Mouse (Mus musculus): ENCODE data around the gene Cux2. TPM values are rescaled to one million over a fixed set of nuclear protein-coding genes. Genes with fewer than 3 reads are reported as not detected.

Cux2 gene
- total and polyA plus RNA-seq, 3 experiments: 1.4 to 3.5 TPM; not detected in 1

GRCm38 (mm10) chr5:121820657-121821056 is 229.2 kb downstream of the Cux2 start:
- no peak for DNase-seq (ENCODE audit: low read depth, low spot score)
- H3K79me2 ChIP-seq (ENCODE audit: control insufficient read depth, insufficient read depth, low read length, poor library complexity): no peaks in the 10 kb centered on the region
- H3K4me1 ChIP-seq (ENCODE audit: control insufficient read depth in 1 of 2, insufficient read depth in 2 of 2, low read length in 2 of 2): no peaks in the 10 kb centered on the region
- H3K9me3 ChIP-seq (replicated peaks; ENCODE audit: insufficient read depth, low read length): no peaks in the 10 kb centered on the region
- H3K36me3 ChIP-seq (ENCODE audit: control insufficient read depth in 1 of 2, insufficient read depth in 2 of 2, low read length in 2 of 2): peaks cover 0 to 11% of the 10 kb centered on the region in 2 experiments
- H3K4me3 ChIP-seq (ENCODE audit: control insufficient read depth in 1 of 2, insufficient read depth in 1 of 2, low read depth in 2 of 2, low read length in 2 of 2): no peak overlapping the region
- H3K9ac ChIP-seq (ENCODE audit: control insufficient read depth, low read depth, low read length, poor library complexity, severe bottlenecking): no peak overlapping the region
- H3K27ac ChIP-seq (ENCODE audit: control insufficient read depth, low read depth, low read length): no peak overlapping the region
- no peak for TF ChIP-seq NELFE (IDR thresholded peaks at IDR 0.05; ENCODE audit: low read depth, low read length)
- TF ChIP-seq GATA1 (IDR thresholded peaks at IDR 0.05; ENCODE audit: low read depth, low read length): no peak
- TF ChIP-seq POLR2AphosphoS2 (IDR thresholded peaks at IDR 0.05; ENCODE audit: low read length): 0 out of 2 replicates have a peak, but pooled peaks have one; percentile 37
- no peak for TF ChIP-seq MAX (IDR thresholded peaks at IDR 0.05; ENCODE audit: low read length)
- TF ChIP-seq USF1 (IDR thresholded peaks at IDR 0.05; ENCODE audit: low read depth, low read length): no peak
- 0 out of 4 replicates have a peak, but pooled peaks of 1 of the 2 experiments have one; percentile 8 for TF ChIP-seq POLR2A (IDR thresholded peaks at IDR 0.05; ENCODE audit: control insufficient read depth in 1 of 2, insufficient read depth in 1 of 2, low read depth in 1 of 2, low read length in 2 of 2, poor library complexity in 1 of 2)
- no peak; the same call in 1 of the 2 replicates for TF ChIP-seq ZMIZ1 (IDR thresholded peaks at IDR 0.05; ENCODE audit: low read depth, low read length)
- no peak for TF ChIP-seq HCFC1 (IDR thresholded peaks at IDR 0.05; ENCODE audit: low read depth, low read length)
- TF ChIP-seq SMC3 (IDR thresholded peaks at IDR 0.05; ENCODE audit: low read depth, low read length): no peak
- no peak for TF ChIP-seq MYC (IDR thresholded peaks at IDR 0.05; ENCODE audit: low read depth, low read length)
- no peak for TF ChIP-seq RCOR1 (IDR thresholded peaks at IDR 0.05; ENCODE audit: low read depth, low read length)
- no peaks in the 10 kb centered on the region for H3K27me3 ChIP-seq (ENCODE audit: control insufficient read depth in 1 of 2, insufficient read depth in 2 of 2, low read length in 2 of 2)

DNA sequence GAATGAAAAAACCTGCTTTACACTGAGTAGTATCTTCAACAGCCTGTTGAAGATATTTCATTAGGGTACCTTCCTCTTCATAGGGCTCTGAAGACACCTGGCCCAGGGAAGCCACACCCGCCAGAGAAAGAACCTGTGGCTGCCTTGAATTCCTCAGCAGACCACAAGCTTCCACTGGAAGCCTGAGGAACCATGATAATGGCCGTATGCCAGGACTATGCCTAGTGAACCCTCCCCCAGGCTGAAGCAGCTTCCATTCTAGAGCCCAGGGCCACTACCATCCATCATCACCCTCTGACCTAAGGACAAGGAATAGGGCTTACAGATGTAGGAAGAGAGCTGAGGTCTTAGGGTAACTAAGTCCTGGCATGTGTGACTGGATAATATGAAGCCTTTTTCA is 229.7 kb downstream of the Cux2 start:
- no peaks in the 10 kb centered on the region for H3K9me3 ChIP-seq (replicated peaks; ENCODE audit: insufficient read depth, low read length)
- no peaks in the 10 kb centered on the region for H3K27me3 ChIP-seq (ENCODE audit: control insufficient read depth in 1 of 2, insufficient read depth in 2 of 2, low read length in 2 of 2)
- DNase-seq (ENCODE audit: low read depth, low spot score): no peak
- no peaks in the 10 kb centered on the region for H3K4me1 ChIP-seq (ENCODE audit: control insufficient read depth in 1 of 2, insufficient read depth in 2 of 2, low read length in 2 of 2)
- TF ChIP-seq TAL1 (IDR thresholded peaks at IDR 0.05; ENCODE audit: low read length) (peak; percentile 9; the same call in 1 of the 2 replicates), ETS1 (IDR thresholded peaks at IDR 0.05; ENCODE audit: low read depth, low read length) (no peak), POLR2A (IDR thresholded peaks at IDR 0.05; ENCODE audit: control insufficient read depth in 1 of 2, insufficient read depth in 1 of 2, low read depth in 1 of 2, low read length in 2 of 2, poor library complexity in 1 of 2) (peak in 1 of 2 experiments; percentile 26; a peak in 1 of 4 replicates)
- peaks cover 0 to 11% of the 10 kb centered on the region in 2 experiments for H3K36me3 ChIP-seq (ENCODE audit: control insufficient read depth in 1 of 2, insufficient read depth in 2 of 2, low read length in 2 of 2)
- no peak overlapping the region for H3K9ac ChIP-seq (ENCODE audit: control insufficient read depth, low read depth, low read length, poor library complexity, severe bottlenecking)
- no peak overlapping the region for H3K27ac ChIP-seq (ENCODE audit: control insufficient read depth, low read depth, low read length)
- no peak overlapping the region for H3K4me3 ChIP-seq (ENCODE audit: control insufficient read depth in 1 of 2, insufficient read depth in 1 of 2, low read depth in 2 of 2, low read length in 2 of 2)
- no peaks in the 10 kb centered on the region for H3K79me2 ChIP-seq (ENCODE audit: control insufficient read depth, insufficient read depth, low read length, poor library complexity)

- no peaks in the 10 kb centered on the region for H3K27me3 ChIP-seq (ENCODE audit: control insufficient read depth in 1 of 2, insufficient read depth in 2 of 2, low read length in 2 of 2)
- no peak overlapping the region for H3K27ac ChIP-seq (ENCODE audit: control insufficient read depth, low read depth, low read length)
- H3K79me2 ChIP-seq (ENCODE audit: control insufficient read depth, insufficient read depth, low read length, poor library complexity): no peaks in the 10 kb centered on the region
- no peak overlapping the region for H3K4me3 ChIP-seq (ENCODE audit: control insufficient read depth in 1 of 2, insufficient read depth in 1 of 2, low read depth in 2 of 2, low read length in 2 of 2)
- DNase-seq (ENCODE audit: low read depth, low spot score): no peak
- no peak overlapping the region for H3K9ac ChIP-seq (ENCODE audit: control insufficient read depth, low read depth, low read length, poor library complexity, severe bottlenecking)
- no peaks in the 10 kb centered on the region for H3K4me1 ChIP-seq (ENCODE audit: control insufficient read depth in 1 of 2, insufficient read depth in 2 of 2, low read length in 2 of 2)
- peaks cover 0 to 11% of the 10 kb centered on the region in 2 experiments for H3K36me3 ChIP-seq (ENCODE audit: control insufficient read depth in 1 of 2, insufficient read depth in 2 of 2, low read length in 2 of 2)
- TF ChIP-seq MAFK (IDR thresholded peaks at IDR 0.05; ENCODE audit: borderline replicate concordance, low read depth, low read length) (no peak), RCOR1 (IDR thresholded peaks at IDR 0.05; ENCODE audit: low read depth, low read length) (no peak), ZKSCAN1 (IDR thresholded peaks at IDR 0.05; ENCODE audit: low read depth, low read length) (no peak), CHD2 (IDR thresholded peaks at IDR 0.05; ENCODE audit: low read length) (no peak), TAL1 (IDR thresholded peaks at IDR 0.05; ENCODE audit: low read length) (no peak), ETS1 (IDR thresholded peaks at IDR 0.05; ENCODE audit: low read depth, low read length) (no peak), CHD1 (IDR thresholded peaks at IDR 0.05; ENCODE audit: low read depth, low read length) (no peak), KAT2A (conservative IDR thresholded peaks at IDR 0.05; ENCODE audit: low read depth, low read length) (no peak), TBP (IDR thresholded peaks at IDR 0.05; ENCODE audit: low read depth, low read length) (no peak), CTCF (IDR thresholded peaks at IDR 0.05 in 2 of 3, conservative IDR thresholded peaks at IDR 0.05 in 1 of 3; ENCODE audit: control insufficient read depth in 1 of 3, insufficient read depth in 1 of 3, low read depth in 2 of 3, low read length in 3 of 3, poor library complexity in 1 of 3, severe bottlenecking in 1 of 3) (no peak), USF1 (IDR thresholded peaks at IDR 0.05; ENCODE audit: low read depth, low read length) (no peak), MAX (IDR thresholded peaks at IDR 0.05; ENCODE audit: low read length) (no peak), POLR2A (IDR thresholded peaks at IDR 0.05; ENCODE audit: control insufficient read depth in 1 of 2, insufficient read depth in 1 of 2, low read depth in 1 of 2, low read length in 2 of 2, poor library complexity in 1 of 2) (no peak), EP300 (IDR thresholded peaks at IDR 0.05; ENCODE audit: low read depth in 1 of 2, low read length in 2 of 2) (no peak), POLR2AphosphoS5 (IDR thresholded peaks at IDR 0.05; ENCODE audit: borderline replicate concordance, low read depth, low read length) (no peak), MXI1 (IDR thresholded peaks at IDR 0.05; ENCODE audit: low read depth, low read length) (no peak), ZNF384 (IDR thresholded peaks at IDR 0.05; ENCODE audit: low read depth, low read length) (no peak), SMC3 (IDR thresholded peaks at IDR 0.05; ENCODE audit: low read depth, low read length) (no peak), BHLHE40 (IDR thresholded peaks at IDR 0.05; ENCODE audit: borderline replicate concordance, low read depth, low read length) (no peak), E2F4 (IDR thresholded peaks at IDR 0.05; ENCODE audit: borderline replicate concordance, low read depth, low read length) (no peak)
- H3K9me3 ChIP-seq (replicated peaks; ENCODE audit: insufficient read depth, low read length): no peaks in the 10 kb centered on the region
These were observed 230.3 kb downstream of the Cux2 start for GRCm38 (mm10) chr5:121819559-121819958.
